In genomic region chr1:92972854-92973253, GRCm38 (mm10) we compare ENCODE assay signal across 7 mouse cellular contexts. TPM values are rescaled to one million over a fixed set of nuclear protein-coding genes. Genes with fewer than 3 reads are reported as not detected.
DNase-seq lines count a peak whose midpoint lies in the region; ATAC-seq lines count a peak whose summit lies in the region.

No protein-coding gene starts in this region.

- no peak overlapping the region for H3K4me2 ChIP-seq in heart, embryonic 12.5 days
- no peak overlapping the region for H3K4me2 ChIP-seq in hindbrain, embryonic 12.5 days (replicated peaks)

- no peaks in the 10 kb centered on the region for H3K36me3 ChIP-seq in heart, embryonic 12.5 days
- no peaks in the 10 kb centered on the region for H3K36me3 ChIP-seq in hindbrain, embryonic 12.5 days

- H3K27me3 ChIP-seq in heart, embryonic 12.5 days (replicated peaks): no peaks in the 10 kb centered on the region
- no peaks in the 10 kb centered on the region; the same call in 1 of the 2 replicates for H3K27me3 ChIP-seq in hindbrain, embryonic 12.5 days

- 61% methylated on average over 1 of the region's 1 CpGs for WGBS in heart, embryonic 12.5 days
- WGBS in hindbrain, embryonic 12.5 days: 95% methylated on average over 1 of the region's 1 CpGs

- peaks cover 42% of the 10 kb centered on the region for H3K4me1 ChIP-seq in heart, embryonic 12.5 days (replicated peaks)
- H3K4me1 ChIP-seq in hindbrain, embryonic 12.5 days: peaks cover 12% of the 10 kb centered on the region

- no peak overlapping the region for H3K4me3 ChIP-seq in heart, embryonic 12.5 days
- no peak overlapping the region for H3K4me3 ChIP-seq in hindbrain, embryonic 12.5 days

- H3K9ac ChIP-seq in heart, embryonic 12.5 days: no peak overlapping the region
- H3K9ac ChIP-seq in hindbrain, embryonic 12.5 days: no peak overlapping the region

- no peak for ATAC-seq in heart, embryonic 12.5 days (ENCODE audit: insufficient number of reproducible peaks, low FRiP score)
- no peak for ATAC-seq in hindbrain, embryonic 12.5 days (ENCODE audit: low FRiP score)

- no peaks in the 10 kb centered on the region for H3K9me3 ChIP-seq in heart, embryonic 12.5 days (replicated peaks)
- H3K9me3 ChIP-seq in hindbrain, embryonic 12.5 days (replicated peaks): no peaks in the 10 kb centered on the region

- DNase-seq in layer of hippocampus, adult 9-11 months: peak; percentile 69
- DNase-seq in layer of hippocampus, postnatal 36 days: no peak
- peak; percentile 91 for DNase-seq in 416B (ENCODE audit: low read depth)
- DNase-seq in Muller cell, postnatal 12 days (ENCODE audit: inconsistent ontology term): peak; percentile 37
- peak; percentile 62 for DNase-seq in lung, postnatal 14 days

- H3K27ac ChIP-seq in heart, embryonic 12.5 days (ENCODE audit: poor library complexity, severe bottlenecking): peak overlapping the region; percentile 29; the same call in 1 of the 2 replicates
- H3K27ac ChIP-seq in hindbrain, embryonic 12.5 days: no peak overlapping the region

RNA-seq across cellular contexts. Expression of gene Gpr35, which starts 22.2 kb away (rescaled TPM):
- under 1 TPM; 0.25 to 0.51 TPM for total RNA-seq in layer of hippocampus, postnatal 36 days (2021)
- 0.35 and 1.0 TPM in 2 replicates for polyA plus RNA-seq in heart, embryonic 12.5 days (2016; fragmentation: Nextera tagmentation; extraction: Ambion mirVana)
- 0.10 and 0.41 TPM in 2 replicates for polyA plus RNA-seq in hindbrain, embryonic 12.5 days (2016; fragmentation: Nextera tagmentation; extraction: Ambion mirVana)

RNA-seq across cellular contexts. Expression of gene Aqp12, which starts 33.3 kb away (rescaled TPM):
- total RNA-seq in layer of hippocampus, postnatal 36 days (2021): not detected
- polyA plus RNA-seq in heart, embryonic 12.5 days (2016; fragmentation: Nextera tagmentation; extraction: Ambion mirVana): not detected in 2 replicates
- polyA plus RNA-seq in hindbrain, embryonic 12.5 days (2016; fragmentation: Nextera tagmentation; extraction: Ambion mirVana): not detected in 2 replicates

RNA-seq across cellular contexts. Expression of gene Capn10, which starts 38.7 kb away (rescaled TPM):
- 10 to 100 TPM; 42.2 to 45.8 TPM for total RNA-seq in layer of hippocampus, postnatal 36 days (2021)
- polyA plus RNA-seq in heart, embryonic 12.5 days (2016; fragmentation: Nextera tagmentation; extraction: Ambion mirVana): 18.2 and 19.1 TPM in 2 replicates
- 54.7 and 56.3 TPM in 2 replicates for polyA plus RNA-seq in hindbrain, embryonic 12.5 days (2016; fragmentation: Nextera tagmentation; extraction: Ambion mirVana)

Comparison
In these comparisons a context has a peak if more than half of its experiments do, and no peak if none do; other contexts are left out.
1. DNase-seq: peak in layer of hippocampus, adult 9-11 months (single experiment), 416B (single experiment), Muller cell, postnatal 12 days (single experiment) and lung, postnatal 14 days (single experiment); none in layer of hippocampus, postnatal 36 days (0 of 2).